Mouse (Mus musculus) intestine, postnatal 0 days (tissue): ENCODE data around the gene Megf11. TPM values are rescaled to one million over a fixed set of nuclear protein-coding genes. Genes with fewer than 3 reads are reported as not detected.
A peak's percentile ranks its signal among the peaks of the same experiment; 100 is the strongest.
"Not testable (repeated sequence)": the region's sequence is repeated elsewhere in the genome, so short reads cannot be mapped to it uniquely, and the experiment has no call there.

Experiments used
- ATAC-seq: fragments of 200-750 bp; cut with Nextera tagmentation; 2 replicates; pipeline ENCODE4 v1.8.0; 2017; ENCODE audit warnings: mild to moderate bottlenecking, moderate TSS enrichment, moderate library complexity
- H3K27ac ChIP-seq: fragments of 300-500 bp; sonication (generic); 2 replicates; pipeline ENCODE4 v1.5.1; 2014; ENCODE audit warnings: mild to moderate bottlenecking, low read depth, low read length, moderate library complexity
- H3K27me3 ChIP-seq: fragments of 300-500 bp; sonication (generic); replicated peaks from 2 replicates; pipeline ENCODE4 v1.6.1; 2014; ENCODE audit warnings: low read length, mixed read lengths; ENCODE audit not compliant: control insufficient read depth, insufficient read depth
- H3K36me3 ChIP-seq: fragments of 300-500 bp; sonication (generic); 2 replicates; pipeline ENCODE4 v1.6.1; 2014; ENCODE audit warnings: mild to moderate bottlenecking, moderate library complexity; ENCODE audit not compliant: control insufficient read depth, insufficient read depth
- H3K4me1 ChIP-seq: fragments of 300-500 bp; sonication (generic); replicated peaks from 2 replicates; pipeline ENCODE4 v1.6.1; 2014; ENCODE audit warnings: antibody characterized with exemption, low read length, mixed read lengths; ENCODE audit not compliant: control insufficient read depth, insufficient read depth
- H3K4me2 ChIP-seq: fragments of 300-500 bp; sonication (generic); replicated peaks from 2 replicates; pipeline ENCODE4 v1.6.1; 2014; ENCODE audit warnings: low read depth, mild to moderate bottlenecking, moderate library complexity
- H3K4me3 ChIP-seq: fragments of 300-500 bp; sonication (generic); 2 replicates; pipeline ENCODE4 v1.5.1; 2014; ENCODE audit warnings: low read depth, low read length
- H3K9ac ChIP-seq: fragments of 300-500 bp; sonication (generic); 2 replicates; pipeline ENCODE4 v1.6.1; 2014; ENCODE audit warnings: mild to moderate bottlenecking, low read depth, low read length
- H3K9me3 ChIP-seq: fragments of 300-500 bp; sonication (generic); 2 replicates; pipeline ENCODE4 v1.6.1; 2016; ENCODE audit warnings: mixed run types; ENCODE audit not compliant: control insufficient read depth
- CTCF ChIP-seq: sonication (generic); IDR thresholded peaks from 2 replicates; pipeline ENCODE4 v1.5.1; 2016; ENCODE audit warnings: low read depth, mild to moderate bottlenecking, control low read depth, antibody characterized with exemption, moderate library complexity
- WGBS: fragments of 180-500 bp; shearing (Covaris S2); extraction: QIAGEN DNeasy Blood & Tissue Kit; methylation state at CpG from one replicate; pipeline ENCODE4 v1.1.7; 2014; 5-methylcytosine and 5-hydroxymethylcytosine counted together
- polyA plus RNA-seq: library from polyadenylated mRNA; unstranded; fragments of >200 nt; fragmentation: Nextera tagmentation; extraction: Ambion mirVana; gene quantifications from 2 replicates; pipeline ENCODE4 v1.2.1, GENCODE M21; 2015

Megf11 gene
- polyA plus RNA-seq, 1 experiment from 2014 or later: 0.69 TPM

DNA sequence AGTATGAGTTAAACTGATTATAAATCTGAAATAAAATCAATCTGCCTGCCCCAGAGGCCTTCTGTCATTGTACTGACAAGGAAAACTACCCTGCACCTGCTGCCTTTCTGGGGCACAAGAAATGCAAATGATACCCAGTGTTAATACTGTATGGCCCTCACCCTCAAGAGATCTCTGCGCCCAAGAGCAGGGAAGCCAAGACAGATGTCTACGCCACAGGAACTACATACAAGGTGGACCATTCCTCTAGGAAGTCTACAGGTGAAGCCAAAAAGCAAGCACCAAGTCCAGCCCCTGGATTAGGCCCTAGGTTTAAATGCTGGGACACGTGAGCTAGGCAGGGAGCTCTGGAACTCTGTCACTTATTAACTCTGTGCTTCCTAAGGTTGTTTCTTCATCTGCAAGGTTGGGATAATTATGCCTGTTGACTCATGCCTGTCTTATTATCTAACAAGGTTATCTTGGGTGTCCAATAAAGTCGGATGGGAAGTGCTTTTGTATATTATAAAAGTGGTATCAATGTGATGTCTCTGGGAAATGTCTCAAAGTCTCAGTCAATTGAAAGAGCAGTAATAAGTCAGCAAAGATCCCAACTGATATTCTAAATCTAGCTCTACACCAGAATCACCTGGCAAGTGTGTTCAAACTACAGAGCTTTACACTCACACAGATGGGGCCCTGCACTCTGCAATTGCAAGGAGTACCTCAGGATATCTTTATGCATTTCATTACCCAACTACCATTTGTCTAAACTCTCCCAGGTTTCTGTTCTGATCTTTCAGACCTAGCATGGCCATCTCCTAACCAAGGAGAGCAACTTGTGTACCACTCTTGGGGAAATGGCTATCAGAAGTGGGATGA is 315.3 kb downstream of the Megf11 start:
- Histone ChIP-seq H3K4me3 (no peak overlapping the region), H3K36me3 (peaks cover 29% of the 10 kb centered on the region), H3K4me2 (no peak overlapping the region), H3K27ac (peak overlapping the region; percentile 67), H3K4me1 (peaks cover 24% of the 10 kb centered on the region), H3K9ac (no peak overlapping the region), H3K9me3 (no peaks in the 10 kb centered on the region), H3K27me3 (no peaks in the 10 kb centered on the region)
- ATAC-seq: peak; percentile 72
- WGBS: 41% methylated on average over 4 of the region's 4 CpGs
- TF ChIP-seq CTCF: no peak

DNA sequence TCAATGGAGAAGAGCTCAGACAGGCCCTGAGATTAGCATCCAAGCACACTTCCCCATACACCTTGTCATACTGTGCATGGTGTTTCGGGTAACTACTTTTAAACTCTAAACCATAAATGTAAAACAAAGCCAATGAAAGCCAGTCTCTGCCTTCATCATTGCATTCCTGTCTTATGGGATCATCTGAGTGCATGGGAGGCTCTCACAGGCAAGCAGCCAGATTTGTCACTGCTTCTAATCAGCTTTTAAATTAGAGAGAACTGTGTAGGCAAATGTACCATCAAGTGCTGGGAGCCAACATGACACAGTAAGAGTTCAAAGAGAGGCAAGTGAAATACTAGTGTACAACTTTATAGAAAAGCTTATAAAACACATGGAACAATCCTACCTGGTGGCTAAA is 316.2 kb downstream of the Megf11 start:
- peaks cover 34% of the 10 kb centered on the region for H3K36me3 ChIP-seq
- peak overlapping the region; percentile 67; the same call in 1 of the 2 replicates for H3K27ac ChIP-seq
- no peak for TF ChIP-seq CTCF
- H3K9ac ChIP-seq: no peak overlapping the region
- no peak for ATAC-seq
- no peaks in the 10 kb centered on the region for H3K9me3 ChIP-seq
- H3K4me1 ChIP-seq: peaks cover 24% of the 10 kb centered on the region
- H3K4me2 ChIP-seq: no peak overlapping the region
- H3K27me3 ChIP-seq: no peaks in the 10 kb centered on the region
- 71% methylated on average over 1 of the region's 1 CpGs for WGBS
- no peak overlapping the region for H3K4me3 ChIP-seq

DNA sequence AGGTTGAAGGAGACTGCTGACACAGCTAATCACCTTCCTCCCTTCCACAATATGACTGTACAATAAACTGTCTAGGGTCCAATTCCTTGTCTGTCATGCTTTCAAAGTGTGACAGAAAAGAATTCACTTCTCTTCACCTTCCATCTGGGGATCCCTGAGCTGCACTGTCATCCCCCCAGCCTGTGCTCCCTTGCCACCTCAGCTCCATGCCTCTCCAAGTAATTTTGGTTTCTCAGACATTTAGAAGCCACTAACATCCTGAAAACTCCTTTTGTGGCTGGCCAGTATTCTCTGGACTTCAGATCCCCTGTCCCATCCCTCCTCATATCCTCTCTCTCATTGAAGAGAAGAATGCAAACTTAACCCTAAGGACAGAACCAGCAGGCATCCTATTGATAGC is 317.0 kb downstream of the Megf11 start:
- H3K4me3 ChIP-seq: no peak overlapping the region
- H3K4me2 ChIP-seq: no peak overlapping the region
- H3K9ac ChIP-seq: no peak overlapping the region
- H3K27me3 ChIP-seq: no peaks in the 10 kb centered on the region
- H3K27ac ChIP-seq: peak overlapping the region; percentile 79
- peaks cover 30% of the 10 kb centered on the region for H3K36me3 ChIP-seq
- ATAC-seq: no peak
- no peaks in the 10 kb centered on the region for H3K9me3 ChIP-seq
- H3K4me1 ChIP-seq: peaks cover 24% of the 10 kb centered on the region
- TF ChIP-seq CTCF: no peak

DNA sequence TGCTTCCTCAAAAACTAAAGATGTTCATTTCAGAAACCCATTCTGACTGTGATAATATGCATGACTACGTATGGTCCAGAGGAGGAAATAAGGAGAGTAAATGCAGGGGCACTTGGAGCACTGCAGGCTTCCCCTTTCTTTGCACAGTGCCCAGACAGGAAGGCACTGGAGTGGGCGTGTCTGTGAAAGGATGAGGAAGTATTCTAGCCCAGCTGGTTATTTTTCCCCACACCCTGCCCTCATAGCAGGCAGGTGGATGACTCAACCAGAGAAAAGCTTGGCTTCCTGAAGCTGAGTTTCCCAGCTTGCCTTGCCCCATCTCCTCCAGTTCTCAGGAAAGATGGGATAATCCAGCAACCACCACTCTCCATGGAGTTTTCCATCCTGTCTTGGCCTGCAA is 317.5 kb downstream of the Megf11 start:
- no peaks in the 10 kb centered on the region for H3K27me3 ChIP-seq
- H3K4me1 ChIP-seq: peaks cover 24% of the 10 kb centered on the region
- peak; percentile 80 for ATAC-seq
- peak overlapping the region; percentile 79 for H3K27ac ChIP-seq
- H3K4me3 ChIP-seq: no peak overlapping the region
- WGBS: 31% methylated on average over 2 of the region's 2 CpGs
- no peak for TF ChIP-seq CTCF
- H3K9ac ChIP-seq: no peak overlapping the region
- H3K9me3 ChIP-seq: no peaks in the 10 kb centered on the region
- H3K4me2 ChIP-seq: no peak overlapping the region
- H3K36me3 ChIP-seq: peaks cover 32% of the 10 kb centered on the region

DNA sequence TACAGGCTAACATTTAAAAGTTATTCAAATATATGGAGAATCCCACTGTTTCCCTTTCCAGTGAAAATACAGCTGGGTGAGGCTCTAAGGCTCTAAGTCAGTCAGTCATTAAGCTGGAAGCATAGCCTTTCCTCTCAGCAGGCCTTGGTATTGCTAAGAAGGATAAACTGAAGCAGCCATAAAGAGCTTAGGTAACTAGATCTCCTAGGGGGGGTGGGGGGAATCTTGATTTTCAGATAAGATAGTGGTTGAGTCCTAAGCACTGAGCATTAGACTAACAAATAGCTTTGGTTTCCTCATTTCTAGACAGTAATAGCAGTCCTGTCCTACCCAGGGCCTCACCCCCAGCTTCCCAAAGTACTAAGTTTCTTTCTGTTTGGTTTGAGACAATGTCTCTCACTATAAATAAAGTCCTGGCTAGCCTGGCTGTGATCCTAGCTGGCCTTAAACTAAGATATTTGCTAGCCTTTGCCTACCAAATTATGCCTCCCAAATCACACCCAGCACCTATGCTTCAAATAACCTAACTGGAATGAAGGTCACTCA is 318.1 kb downstream of the Megf11 start:
- no peak for TF ChIP-seq CTCF
- Histone ChIP-seq H3K4me1 (peaks cover 24% of the 10 kb centered on the region), H3K4me2 (no peak overlapping the region), H3K9ac (no peak overlapping the region), H3K36me3 (peaks cover 32% of the 10 kb centered on the region), H3K4me3 (no peak overlapping the region), H3K9me3 (no peaks in the 10 kb centered on the region), H3K27ac (peak overlapping the region; percentile 79), H3K27me3 (no peaks in the 10 kb centered on the region)
- ATAC-seq: no peak

DNA sequence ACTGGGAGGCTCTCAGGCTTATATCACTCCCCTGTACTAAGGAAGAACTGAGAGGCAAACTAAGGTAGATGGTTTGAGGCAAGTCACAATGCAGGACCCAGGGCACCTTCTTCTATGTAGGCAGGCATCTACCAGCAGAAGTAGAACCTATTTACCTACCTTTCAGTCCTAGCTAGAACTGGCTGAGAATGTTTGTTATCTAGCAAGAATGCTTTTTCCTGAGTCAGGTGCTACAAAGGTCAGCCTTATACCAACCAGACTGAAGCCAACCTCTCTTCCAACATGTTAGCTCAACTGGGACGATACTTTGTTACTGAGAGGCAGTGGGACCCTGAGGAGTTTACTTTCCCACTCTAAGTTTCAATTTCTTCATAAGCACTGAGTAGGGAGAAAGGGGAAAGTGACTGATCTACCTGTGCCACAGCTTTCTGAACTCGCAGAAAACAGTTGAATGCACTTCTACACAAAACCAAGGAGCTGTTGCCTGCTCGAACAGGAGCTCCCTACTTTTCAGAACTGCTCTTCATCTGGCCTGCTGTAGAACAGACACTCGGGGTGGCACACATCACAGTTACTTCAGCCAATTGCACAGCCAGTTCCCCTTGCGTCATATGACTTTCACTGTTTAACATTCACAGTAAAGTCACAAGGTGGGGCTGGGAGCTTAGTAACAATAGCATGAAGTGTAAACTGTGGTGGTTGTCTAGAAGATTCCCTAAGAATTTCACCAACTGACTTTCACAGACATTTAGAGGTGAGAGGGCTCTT is 318.8 kb downstream of the Megf11 start:
- peaks cover 31% of the 10 kb centered on the region for H3K36me3 ChIP-seq
- H3K4me2 ChIP-seq: no peak overlapping the region
- peaks cover 24% of the 10 kb centered on the region for H3K4me1 ChIP-seq
- ATAC-seq: no peak
- H3K4me3 ChIP-seq: no peak overlapping the region
- H3K27me3 ChIP-seq: no peaks in the 10 kb centered on the region
- H3K9me3 ChIP-seq: no peaks in the 10 kb centered on the region
- peak overlapping the region; percentile 79; the same call in 1 of the 2 replicates for H3K27ac ChIP-seq
- TF ChIP-seq CTCF: no peak
- H3K9ac ChIP-seq: no peak overlapping the region
- 61% methylated on average over 5 of the region's 5 CpGs for WGBS

DNA sequence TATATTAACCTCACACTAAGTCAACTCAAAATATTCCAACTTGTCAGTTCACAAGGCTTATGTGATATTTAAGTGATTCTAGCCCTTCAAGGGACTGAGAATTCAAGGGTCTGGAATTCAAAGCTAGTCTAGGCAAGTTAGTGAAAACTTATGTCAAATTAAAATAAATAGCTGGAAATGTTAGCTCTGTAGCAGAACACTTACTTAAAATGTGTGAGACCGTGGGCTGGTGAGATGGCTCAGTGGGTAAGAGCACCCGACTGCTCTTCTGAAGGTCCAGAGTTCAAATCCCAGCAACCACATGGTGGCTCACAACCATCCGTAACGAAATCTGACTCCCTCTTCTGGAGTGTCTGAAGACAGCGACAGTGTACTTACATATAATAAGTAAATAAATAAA is 324.9 kb downstream of the Megf11 start:
- WGBS: 85% methylated on average over 3 of the region's 5 CpGs
- not testable (repeated sequence) for H3K9me3 ChIP-seq, H3K4me2 ChIP-seq, H3K27ac ChIP-seq, H3K4me1 ChIP-seq, H3K9ac ChIP-seq, H3K4me3 ChIP-seq, ATAC-seq, H3K27me3 ChIP-seq
- peaks cover 32% of the 10 kb centered on the region for H3K36me3 ChIP-seq
